Mouse (Mus musculus) liver, embryonic 14.5 days (tissue): ENCODE measurements around the gene Nrap.

Experiments used
- CTCF ChIP-seq: IDR thresholded peaks from 2 replicates; pipeline ENCODE4 v1.5.1; 2016; ENCODE audit warnings: antibody characterized with exemption, low read depth, control low read depth
- EP300 ChIP-seq: IDR thresholded peaks from 2 replicates; pipeline ENCODE4 v1.6.1; 2016; ENCODE audit warnings: antibody characterized with exemption, low read depth

- TF ChIP-seq EP300 (no peak), CTCF (no peak)
Observed at GRCm38 (mm10) chr19:56291898-56292297, 97.9 kb downstream of the Nrap start.
